Mouse (Mus musculus) thymus, postnatal 14 days (tissue): Measurements from ENCODE around the gene Taco1.

Source experiments
- DNase-seq: peaks from one replicate; pipeline ENCODE4 v3.0.0; 2021

Taco1 gene

DNA sequence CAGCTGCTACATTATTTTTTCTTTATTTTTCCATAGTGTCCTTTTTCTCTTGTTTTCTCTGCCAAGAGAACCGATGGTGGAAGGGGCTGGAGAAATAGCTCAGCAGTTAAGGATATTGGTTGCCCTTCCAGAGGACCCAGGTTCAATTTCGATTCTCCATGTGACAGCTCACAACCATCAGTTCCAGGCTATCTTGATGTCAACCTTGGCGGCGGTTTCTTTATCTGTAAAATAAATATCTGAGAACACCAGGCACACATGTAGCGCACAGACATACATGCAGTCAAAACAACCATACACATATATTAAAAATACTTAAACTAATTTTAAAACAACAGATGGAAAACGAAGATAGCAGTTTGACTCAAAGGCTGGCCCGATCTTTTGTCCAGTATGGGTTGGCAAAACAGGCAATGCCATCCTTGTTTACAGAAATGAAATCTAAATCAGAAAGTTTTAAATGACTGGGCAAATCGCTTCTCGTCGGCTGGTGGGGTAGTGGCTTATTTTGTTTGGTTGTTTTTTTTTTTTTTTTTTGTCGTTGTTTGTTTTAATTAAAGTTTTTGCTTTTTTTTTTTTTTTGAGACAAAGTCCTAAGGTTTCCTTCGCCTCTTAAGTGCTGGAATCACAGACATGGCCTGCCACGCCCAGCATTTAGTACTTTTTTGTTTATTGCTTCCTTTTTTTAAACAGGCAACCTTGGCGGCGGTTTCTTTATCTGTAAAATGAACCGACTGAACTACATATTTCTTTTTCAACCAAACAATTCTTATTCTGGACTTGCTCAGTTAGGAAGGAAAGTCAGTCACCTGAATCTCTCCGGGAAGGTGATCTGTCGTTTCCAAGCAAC lies 563 bp upstream of the Taco1 start:
- no peak for DNase-seq

- DNase-seq, result peak; percentile 46
Observed at GRCm38 (mm10) chr11:106066616-106067015, 755 bp downstream of the Taco1 start.

- DNase-seq, result no peak
Observed at GRCm38 (mm10) chr11:106073774-106074173, 7.9 kb downstream of the Taco1 start.

DNA sequence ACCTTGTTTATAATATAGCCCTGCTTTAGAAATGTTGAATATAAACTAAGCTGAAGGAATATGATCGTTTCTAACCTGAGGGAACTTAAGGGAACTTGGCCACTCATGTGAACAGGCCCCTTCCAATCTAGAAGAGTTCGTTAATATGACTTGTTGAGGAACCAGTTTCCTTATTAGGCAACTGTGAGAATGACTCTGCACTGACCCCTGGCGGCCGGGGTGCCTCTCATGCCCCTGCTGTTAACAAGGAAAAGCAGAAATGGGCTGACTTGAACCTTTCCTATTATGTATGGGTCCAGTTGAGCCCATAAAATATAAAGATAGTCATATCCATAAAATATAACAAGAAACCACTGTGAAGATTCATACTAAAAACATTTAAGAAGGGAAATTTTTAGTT lies 10.5 kb downstream of the Taco1 start:
- peak; percentile 82 for DNase-seq

DNA sequence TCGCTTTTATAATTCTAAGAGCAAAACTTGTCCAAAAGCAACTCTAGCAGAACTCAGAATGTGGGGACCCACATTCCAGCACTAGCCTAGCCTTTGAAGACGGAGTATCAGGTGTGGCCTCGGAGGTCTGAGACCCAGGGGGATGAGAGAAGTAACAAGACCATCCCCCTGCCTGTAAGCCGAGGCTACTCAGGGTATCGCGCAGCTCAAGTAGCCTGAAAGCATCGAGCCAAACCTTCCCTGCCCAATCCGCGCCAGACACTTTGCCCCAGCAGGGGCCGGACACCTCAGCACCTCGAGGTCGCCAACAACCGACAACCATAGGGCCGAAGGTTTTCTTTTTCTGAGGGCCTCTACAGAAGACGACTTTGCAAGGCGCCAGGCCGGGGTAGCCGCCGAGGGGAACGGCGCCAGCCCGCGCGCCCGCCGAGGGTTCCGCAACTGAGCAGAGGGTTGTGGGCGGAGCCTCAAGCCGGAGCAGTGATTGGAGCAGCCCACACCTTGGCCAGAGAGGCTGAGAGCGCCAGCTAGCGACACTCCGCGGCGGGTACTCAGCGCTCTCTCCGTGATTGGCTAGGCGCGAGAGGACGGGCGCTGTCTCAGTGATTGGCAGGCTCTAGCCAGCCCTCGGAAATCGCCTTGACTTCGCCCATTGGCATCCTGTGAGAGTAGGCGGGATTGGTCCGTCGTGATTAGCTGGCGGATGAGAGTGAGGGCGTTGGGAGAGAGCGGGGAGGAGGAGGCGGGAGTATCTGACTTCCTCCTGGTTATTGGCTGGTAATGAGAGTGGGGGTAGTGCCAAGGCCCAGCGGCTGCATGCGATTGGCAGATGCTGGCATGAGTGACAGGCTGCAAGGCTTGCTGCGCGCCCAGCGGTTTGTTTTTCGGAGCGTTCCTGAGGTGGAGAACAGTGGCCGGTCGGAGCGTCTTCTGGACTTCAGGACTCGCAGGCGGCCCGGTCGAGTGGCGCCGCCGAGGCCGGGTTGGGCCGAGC lies 18.1 kb downstream of the Taco1 start, which contains the start of gene Map3k3:
TSS of gene Map3k3 (plus strand) at position 906 of the 994 bp plus-strand sequence.
- peak; percentile 99 for DNase-seq

DNA sequence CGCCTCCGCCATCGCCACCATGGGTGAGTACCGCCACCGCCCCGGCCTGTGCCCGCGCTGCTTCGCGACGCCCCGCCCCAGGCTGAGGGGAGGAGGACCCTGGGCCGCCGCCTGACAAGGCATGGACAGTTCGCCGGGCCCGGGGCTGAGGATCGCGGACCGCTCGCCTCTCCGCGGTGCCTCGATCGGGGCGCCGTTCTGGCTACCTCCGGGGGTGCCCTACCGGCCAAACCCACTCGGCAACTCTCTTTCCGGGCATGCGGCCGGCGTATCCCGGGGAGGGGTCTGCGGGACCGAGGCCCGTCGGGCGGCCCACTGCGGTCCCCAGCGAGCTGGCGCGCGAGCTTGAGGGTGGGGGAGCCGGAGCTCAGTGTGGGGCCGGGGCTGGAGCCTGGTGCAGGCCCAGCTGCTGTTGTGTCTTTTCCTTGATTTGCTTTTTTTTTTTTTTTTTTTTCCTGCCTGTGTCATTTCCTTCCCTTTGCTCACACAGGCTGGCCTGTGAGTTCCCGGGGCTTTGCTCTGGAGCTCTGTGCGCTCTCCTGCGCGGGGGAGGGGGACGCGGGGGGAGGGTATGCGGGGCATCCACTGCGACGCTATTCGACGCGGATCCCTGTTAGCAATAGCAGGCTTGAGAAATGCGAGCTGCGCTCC lies 19.2 kb downstream of the Taco1 start:
- DNase-seq, result peak; percentile 81

DNA sequence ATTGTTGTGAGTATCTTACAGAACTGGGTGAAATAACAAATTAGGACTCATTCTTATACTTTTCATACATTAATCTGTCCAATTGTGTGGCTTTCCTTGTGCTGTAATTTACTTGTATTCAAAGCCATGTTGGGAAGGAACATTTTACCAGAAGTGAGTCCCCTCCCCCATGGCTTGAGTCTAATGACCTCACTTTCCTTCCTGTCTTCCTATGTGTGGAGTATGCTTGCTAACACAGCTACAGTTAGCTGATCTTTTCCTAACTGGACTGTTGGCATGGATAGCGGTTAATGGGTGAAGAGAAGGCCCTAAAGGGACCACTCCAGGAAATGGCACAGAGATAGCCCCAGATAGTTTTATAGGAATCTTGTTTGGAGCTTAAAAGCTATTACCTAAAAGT lies 32.4 kb downstream of the Taco1 start:
- DNase-seq, result peak; percentile 20

DNA sequence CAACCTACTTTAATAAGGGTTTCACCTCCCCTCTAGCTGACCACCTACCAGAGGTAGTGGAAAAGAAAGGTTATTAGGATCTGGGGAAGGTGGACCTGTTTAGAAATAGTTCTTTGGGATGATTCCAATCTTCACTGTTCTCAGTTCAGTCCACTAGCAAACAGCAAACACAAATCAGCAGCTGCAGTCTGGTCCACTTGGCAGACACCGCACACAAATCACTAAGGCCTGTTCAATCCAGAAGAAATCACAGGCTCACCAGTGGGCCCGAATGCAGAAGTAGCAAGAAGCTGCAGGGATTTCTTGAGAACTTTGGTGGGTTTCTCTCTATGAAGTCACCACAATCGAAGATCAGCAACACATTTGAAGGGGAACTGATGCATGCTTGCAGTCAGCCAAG lies 37.0 kb downstream of the Taco1 start:
- DNase-seq, result no peak

DNA sequence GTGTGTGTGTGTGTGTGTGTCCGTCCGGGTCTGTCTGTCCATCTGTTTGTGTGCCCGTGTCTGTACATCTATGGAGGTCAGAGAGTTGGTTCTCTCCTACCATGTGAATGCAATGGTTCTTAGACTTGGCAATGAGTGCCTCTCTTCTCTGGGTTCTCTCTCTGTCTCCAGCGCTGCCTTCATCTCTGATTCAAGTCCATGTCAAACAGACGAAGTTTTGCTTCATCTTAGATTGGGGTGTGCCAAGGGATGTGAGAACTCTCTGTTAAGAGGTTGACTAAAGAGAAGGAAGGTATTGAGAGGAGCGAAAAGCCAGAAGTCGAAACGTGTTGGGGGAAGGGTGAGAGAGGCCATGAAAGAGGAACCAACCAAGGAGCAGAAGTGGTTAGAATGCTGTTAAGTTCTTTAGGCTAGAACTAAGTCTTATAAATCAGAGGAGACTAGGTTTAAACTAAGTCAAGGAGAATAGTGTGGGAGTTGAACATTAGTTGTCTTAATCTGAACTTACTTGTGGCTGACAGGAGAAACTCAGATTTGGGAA lies 40.3 kb downstream of the Taco1 start:
- peak; percentile 20 for DNase-seq

DNA sequence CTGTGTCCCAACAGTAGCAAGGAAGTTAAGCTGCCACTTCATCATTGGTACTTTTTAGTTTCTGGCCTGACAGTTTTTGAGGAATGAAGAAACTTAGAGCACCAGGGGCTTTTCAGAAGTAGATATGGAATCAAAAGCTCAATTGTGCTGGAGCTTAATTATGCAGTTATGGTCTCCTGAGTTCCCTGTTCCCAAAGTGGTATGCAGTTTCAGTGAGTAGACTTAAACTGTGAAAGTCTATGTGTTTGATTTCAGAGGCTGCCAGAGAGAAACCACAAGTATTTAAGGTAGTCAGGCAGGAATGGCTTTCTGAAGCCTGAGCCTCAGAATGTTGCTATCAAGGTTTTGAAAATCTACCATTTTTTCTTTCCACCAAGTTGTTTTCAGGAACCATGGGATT lies 45.8 kb downstream of the Taco1 start:
- no peak for DNase-seq

GRCm38 (mm10) chr11:106122221-106122620 lies 56.4 kb downstream of the Taco1 start:
- no peak for DNase-seq

DNA sequence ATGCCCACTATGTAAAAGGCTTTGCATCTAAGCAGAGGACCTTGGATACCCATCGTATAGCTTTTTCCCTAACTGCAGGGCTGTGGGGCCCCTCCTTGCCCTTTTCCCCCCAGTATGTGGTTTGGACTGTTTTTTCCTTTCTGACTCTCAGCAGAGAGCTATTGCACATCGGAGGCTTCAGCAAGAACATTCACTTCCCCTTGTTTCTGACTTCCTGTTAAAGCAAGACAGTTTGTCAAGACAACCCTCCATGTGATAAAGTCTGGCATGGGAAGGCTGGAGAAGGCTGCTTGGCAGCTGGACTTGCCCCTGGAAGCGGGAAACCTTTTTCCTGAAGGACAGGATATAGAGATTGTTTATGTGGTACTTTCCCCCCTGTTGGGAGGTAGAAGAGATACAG lies 56.9 kb downstream of the Taco1 start:
- DNase-seq, result peak; percentile 51
